Mouse (Mus musculus) fat pad, adult 2 months (tissue): ENCODE measurements at regions not wholly inside any gene's neighbourhood (a gene's known extent, or its start where the extent isn't known, plus 50 kb on each side); places are given as distances from the start of the nearest gene placed in this dataset.

Experiments
- DNase-seq: peaks from one replicate; pipeline ENCODE4 v3.0.0-alpha.2; 2011; ENCODE audit warnings: low read depth, low spot score; ENCODE audit errors: extremely low read depth

- DNase-seq, result peak; percentile 86
Measured at GRCm38 (mm10) chr3:102661296-102661695, 73.0 kb upstream of the Tspan2 start.

- no peak for DNase-seq
Measured at GRCm38 (mm10) chr3:102663711-102664110, 70.6 kb upstream of the Tspan2 start.

GRCm38 (mm10) chr3:102664665-102665190 is 69.6 kb upstream of the Tspan2 start:
- no peak for DNase-seq

- no peak for DNase-seq
Measured at GRCm38 (mm10) chr3:102667796-102668195, 66.5 kb upstream of the Tspan2 start.

DNA sequence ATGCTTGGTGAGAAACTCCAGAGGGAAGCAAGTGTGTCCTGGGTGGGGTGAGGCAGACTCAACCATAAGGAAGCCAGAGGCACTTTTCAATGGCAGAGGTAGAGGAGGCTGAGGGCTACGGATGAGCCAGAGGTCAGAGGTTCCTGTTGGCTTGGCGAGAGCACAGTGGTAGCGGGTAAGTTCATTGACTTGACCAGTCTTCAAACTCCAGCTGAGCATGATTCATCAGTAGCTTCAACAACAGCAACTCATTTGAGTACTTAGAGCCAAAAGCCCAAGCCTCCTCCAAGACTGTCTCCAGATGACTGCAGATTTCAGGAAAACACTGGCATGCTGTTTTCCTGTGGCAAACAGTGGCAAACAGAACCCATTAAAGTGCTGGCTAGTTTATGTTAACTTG is 65.8 kb upstream of the Tspan2 start:
- no peak for DNase-seq

DNA sequence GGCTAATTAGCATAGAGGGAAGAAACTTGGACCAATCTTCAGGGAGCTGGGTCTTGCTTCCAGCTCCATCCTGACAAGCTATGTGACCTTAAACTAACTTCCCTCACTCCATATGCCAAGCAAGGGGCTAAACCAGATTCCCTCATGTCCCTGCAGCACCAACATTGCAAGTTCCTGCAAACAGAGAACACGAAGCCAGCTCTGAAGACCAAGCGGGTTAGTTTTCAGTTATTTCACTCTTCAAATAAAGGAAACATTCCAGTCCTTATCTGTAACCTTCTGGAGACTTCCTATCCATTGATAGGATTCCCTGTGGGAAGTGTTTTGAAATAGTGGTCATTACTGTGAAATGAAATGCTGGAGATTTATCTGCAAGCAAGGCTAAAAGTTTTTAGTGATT is 64.4 kb upstream of the Tspan2 start:
- DNase-seq, result no peak

DNA sequence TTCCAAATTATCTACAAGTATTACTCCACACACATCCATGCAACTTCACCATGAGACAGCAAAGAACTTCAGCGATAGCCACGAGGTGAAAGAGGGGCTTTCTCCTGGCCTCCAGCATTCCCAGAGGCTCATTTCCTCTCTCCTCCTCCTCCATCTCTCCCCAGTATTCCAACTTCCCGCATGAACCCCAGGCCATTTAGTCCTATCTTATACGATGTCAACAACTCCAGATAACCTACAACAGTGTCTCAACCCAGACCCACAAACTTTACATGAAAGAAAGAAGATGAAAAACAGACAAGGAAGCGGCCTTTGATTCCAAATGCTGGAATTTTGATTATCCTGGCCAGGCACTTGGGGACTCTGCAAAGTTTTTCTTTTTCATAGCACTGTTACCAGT is 63.8 kb upstream of the Tspan2 start:
- DNase-seq, result no peak

GRCm38 (mm10) chr3:102670972-102671371 is 63.4 kb upstream of the Tspan2 start:
- no peak for DNase-seq

GRCm38 (mm10) chr3:102673506-102673905 is 60.8 kb upstream of the Tspan2 start:
- no peak for DNase-seq

GRCm38 (mm10) chr3:102674068-102674467 is 60.3 kb upstream of the Tspan2 start:
- DNase-seq, result no peak

- DNase-seq, result no peak
Measured at GRCm38 (mm10) chr3:102676946-102677534, 57.3 kb upstream of the Tspan2 start.

DNA sequence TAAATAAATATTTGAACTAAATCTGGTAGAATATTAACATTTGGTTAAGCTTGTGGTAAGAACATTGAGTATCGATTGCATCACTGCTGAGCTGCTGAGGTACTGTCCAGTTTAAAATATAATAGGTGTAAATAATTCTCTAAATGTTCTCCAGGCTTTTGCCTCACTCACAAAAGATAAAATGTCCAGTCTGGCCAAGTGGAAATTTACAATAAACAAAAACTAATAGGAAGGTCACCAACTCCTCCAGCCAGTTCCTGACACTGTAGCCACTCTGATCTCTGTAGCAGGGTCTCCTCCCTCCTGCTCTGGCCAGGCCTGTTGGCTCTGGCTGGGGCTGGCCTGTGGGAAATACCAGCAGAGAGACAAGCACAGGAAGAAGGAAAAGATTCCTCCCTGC is 55.8 kb upstream of the Tspan2 start:
- DNase-seq, result no peak

DNA sequence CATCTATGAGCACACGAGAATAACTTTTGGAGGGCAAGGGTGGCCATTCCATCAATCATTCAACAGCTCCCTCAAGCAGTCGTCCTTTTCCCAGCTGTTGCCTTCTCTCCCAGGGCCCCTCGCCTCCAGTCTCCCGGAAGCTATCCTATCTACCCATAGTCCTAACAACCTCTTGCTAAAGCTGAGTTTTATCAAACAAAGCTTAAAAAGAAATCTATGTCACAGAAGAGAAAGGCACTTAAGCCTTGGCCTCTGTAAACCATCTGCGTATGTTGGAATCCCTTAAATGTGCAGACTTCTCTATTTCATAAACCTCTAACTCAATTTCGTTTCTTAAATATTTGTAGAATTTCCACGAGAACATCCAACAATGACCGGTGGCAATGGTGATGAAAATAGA is 51.9 kb upstream of the Tspan2 start:
- DNase-seq, result no peak

GRCm38 (mm10) chr3:102683541-102683940 is 50.8 kb upstream of the Tspan2 start:
- DNase-seq, result no peak
